Mouse (Mus musculus) spleen, postnatal 10 days (tissue): ENCODE data around the gene Gm10799.
"Not testable (repeated sequence)": the region's sequence is repeated elsewhere in the genome, so short reads cannot be mapped to it uniquely, and the experiment has no call there.

Experiments
- DNase-seq, 2 experiments: peaks; one replicate each; pipeline ENCODE4 v3.0.0; 2021 to 2022; ENCODE audit warnings: low spot score in 2 of 2

Gm10799 gene

GRCm38 (mm10) chr2:104068450-104068849 lies at the start of gene Gm10799:
Gm10799 (minus strand) TSS chr2:104068550.
- DNase-seq = not testable (repeated sequence)

- not testable (repeated sequence) for DNase-seq
These were observed 48.8 kb upstream of the Gm10799 start for GRCm38 (mm10) chr2:104117173-104117572.

GRCm38 (mm10) chr2:104114898-104115297 lies 46.5 kb upstream of the Gm10799 start:
- DNase-seq = no peak

- DNase-seq = not testable (repeated sequence)
These were observed 45.2 kb upstream of the Gm10799 start for GRCm38 (mm10) chr2:104113563-104113962.

GRCm38 (mm10) chr2:104111170-104111797 lies 42.9 kb upstream of the Gm10799 start:
- DNase-seq = not testable (repeated sequence)

GRCm38 (mm10) chr2:104110031-104110430 lies 41.7 kb upstream of the Gm10799 start:
- DNase-seq = no peak

GRCm38 (mm10) chr2:104109528-104109927 lies 41.2 kb upstream of the Gm10799 start:
- DNase-seq = no peak

GRCm38 (mm10) chr2:104109021-104109420 lies 40.7 kb upstream of the Gm10799 start:
- not testable (repeated sequence) for DNase-seq

GRCm38 (mm10) chr2:104104800-104105199 lies 36.5 kb upstream of the Gm10799 start:
- DNase-seq = no peak

GRCm38 (mm10) chr2:104099946-104100345 lies 31.6 kb upstream of the Gm10799 start:
- no peak for DNase-seq

GRCm38 (mm10) chr2:104099231-104099585 lies 30.9 kb upstream of the Gm10799 start:
- DNase-seq = no peak

GRCm38 (mm10) chr2:104098529-104099230 lies 30.3 kb upstream of the Gm10799 start:
- DNase-seq = no peak

GRCm38 (mm10) chr2:104097396-104097795 lies 29.0 kb upstream of the Gm10799 start:
- DNase-seq = peak in 1 of 2 experiments; percentile 11

GRCm38 (mm10) chr2:104096796-104097195 lies 28.4 kb upstream of the Gm10799 start:
- DNase-seq = peak in 1 of 2 experiments; percentile 6

- DNase-seq = peak in 1 of 2 experiments; percentile 23
These were observed 27.9 kb upstream of the Gm10799 start for GRCm38 (mm10) chr2:104096256-104096655.

GRCm38 (mm10) chr2:104095741-104096213 lies 27.4 kb upstream of the Gm10799 start, which contains the start of gene Cd59a:
Cd59a (plus strand) TSS chr2:104095801.
- DNase-seq = peak; percentile 82 to 93

GRCm38 (mm10) chr2:104093305-104093704 lies 25.0 kb upstream of the Gm10799 start:
- DNase-seq = no peak

GRCm38 (mm10) chr2:104087562-104087961 lies 19.2 kb upstream of the Gm10799 start:
- DNase-seq = not testable (repeated sequence)

- DNase-seq = not testable (repeated sequence)
These were observed 15.7 kb upstream of the Gm10799 start for GRCm38 (mm10) chr2:104084027-104084426.

- DNase-seq = no peak
These were observed 14.1 kb upstream of the Gm10799 start for GRCm38 (mm10) chr2:104082474-104082873.

- not testable (repeated sequence) for DNase-seq
These were observed 13.2 kb upstream of the Gm10799 start for GRCm38 (mm10) chr2:104081436-104082050.

- peak in 1 of 2 experiments; percentile 28 for DNase-seq
These were observed 9.9 kb upstream of the Gm10799 start for GRCm38 (mm10) chr2:104078285-104078684.
